Mouse (Mus musculus) heart, embryonic 13.5 days (tissue): ENCODE data around the gene Glis3. TPM values are rescaled to one million over a fixed set of nuclear protein-coding genes. Genes with fewer than 3 reads are reported as not detected.

Experiments
- ATAC-seq: fragments of 200-750 bp; cut with Nextera tagmentation; 2 replicates; pipeline ENCODE4 v1.8.0; 2017; ENCODE audit warnings: moderate TSS enrichment; ENCODE audit not compliant: insufficient number of reproducible peaks, low FRiP score, low TSS enrichment; ENCODE audit errors: extremely low read depth
- H3K27ac ChIP-seq: fragments of 300-500 bp; sonication (generic); replicated peaks from 2 replicates; pipeline ENCODE4 v1.5.1; 2015; ENCODE audit warnings: moderate library complexity, mild to moderate bottlenecking, inconsistent platforms
- H3K27me3 ChIP-seq: fragments of 300-500 bp; sonication (generic); replicated peaks from 2 replicates; pipeline ENCODE4 v1.6.1; 2015; ENCODE audit warnings: mild to moderate bottlenecking, inconsistent platforms
- H3K36me3 ChIP-seq: fragments of 300-500 bp; sonication (generic); 2 replicates; pipeline ENCODE4 v1.6.1; 2015; ENCODE audit warnings: mild to moderate bottlenecking, inconsistent platforms
- H3K4me1 ChIP-seq: fragments of 300-500 bp; sonication (generic); 2 replicates; pipeline ENCODE4 v1.6.1; 2015; ENCODE audit warnings: inconsistent platforms
- H3K4me2 ChIP-seq: fragments of 300-500 bp; sonication (generic); 2 replicates; pipeline ENCODE4 v1.6.1; 2015; ENCODE audit warnings: inconsistent platforms, mild to moderate bottlenecking, moderate library complexity
- H3K4me3 ChIP-seq: fragments of 300-500 bp; sonication (generic); 2 replicates; pipeline ENCODE4 v1.5.1; 2015; ENCODE audit warnings: moderate library complexity, mild to moderate bottlenecking, inconsistent platforms
- H3K9ac ChIP-seq: fragments of 300-500 bp; sonication (generic); 2 replicates; pipeline ENCODE4 v1.6.1; 2015; ENCODE audit warnings: inconsistent platforms, mild to moderate bottlenecking, moderate library complexity
- H3K9me3 ChIP-seq: fragments of 300-500 bp; sonication (generic); 2 replicates; pipeline ENCODE4 v1.6.1; 2016; ENCODE audit warnings: inconsistent platforms
- WGBS: fragments of 180-500 bp; shearing (Covaris S2); methylation state at CpG from one replicate; pipeline ENCODE4 v1.1.7; 2015; ENCODE audit warnings: mixed read lengths; 5-methylcytosine and 5-hydroxymethylcytosine counted together
- polyA plus RNA-seq: library from polyadenylated mRNA; unstranded; fragments of >200 nt; fragmentation: Nextera tagmentation; extraction: Ambion mirVana; gene quantifications from 2 replicates; pipeline ENCODE4 v1.2.1, GENCODE M21; 2015

Gene Glis3
- polyA plus RNA-seq: 0.98 and 1.1 TPM in 2 replicates

- under 1% methylated on average over 61 of the region's 66 CpGs for WGBS
- Histone ChIP-seq H3K4me2 (peak within 1 kb of the TSS; percentile 98), H3K4me1 (peaks cover 23% of the 10 kb centered on the region), H3K27ac (no peak within 1 kb of the TSS), H3K36me3 (no peaks in the 10 kb centered on the region), H3K9ac (peak within 1 kb of the TSS; percentile 80), H3K27me3 (peaks cover 41% of the 10 kb centered on the region), H3K4me3 (peak within 1 kb of the TSS; percentile 68), H3K9me3 (no peaks in the 10 kb centered on the region)
- ATAC-seq: peak; percentile 68
Measured at GRCm38 (mm10) chr19:28679776-28680391, at the start of gene Glis3. Gene Glis3, minus strand, starts transcription at chr19:28680077.

- H3K9ac ChIP-seq: no peak overlapping the region
- H3K4me1 ChIP-seq: 0 out of 2 replicates have a peak, but pooled peaks cover 3% of the 10 kb centered on the region
- no peak overlapping the region for H3K27ac ChIP-seq
- ATAC-seq: no peak
- no peaks in the 10 kb centered on the region for H3K36me3 ChIP-seq
- no peaks in the 10 kb centered on the region for H3K9me3 ChIP-seq
- 52% methylated on average over 18 of the region's 18 CpGs for WGBS
- H3K4me3 ChIP-seq: no peak overlapping the region
- H3K27me3 ChIP-seq: 0 out of 2 replicates have a peak, but pooled peaks cover 5% of the 10 kb centered on the region
- H3K4me2 ChIP-seq: no peak overlapping the region
Measured at GRCm38 (mm10) chr19:28726161-28726880, 46.4 kb upstream of the Glis3 start.

GRCm38 (mm10) chr19:28724641-28725040 is 44.8 kb upstream of the Glis3 start:
- H3K36me3 ChIP-seq: no peaks in the 10 kb centered on the region
- no peak overlapping the region for H3K9ac ChIP-seq
- H3K4me3 ChIP-seq: no peak overlapping the region
- H3K27ac ChIP-seq: no peak overlapping the region
- WGBS: 71% methylated on average over 7 of the region's 7 CpGs
- no peak overlapping the region for H3K4me2 ChIP-seq
- 0 out of 2 replicates have a peak, but pooled peaks cover 5% of the 10 kb centered on the region for H3K27me3 ChIP-seq
- no peaks in the 10 kb centered on the region for H3K9me3 ChIP-seq
- ATAC-seq: no peak
- no peaks in the 10 kb centered on the region for H3K4me1 ChIP-seq

GRCm38 (mm10) chr19:28722626-28723025 is 42.7 kb upstream of the Glis3 start:
- Histone ChIP-seq H3K27me3 (0 out of 2 replicates have a peak, but pooled peaks cover 5% of the 10 kb centered on the region), H3K4me1 (no peaks in the 10 kb centered on the region), H3K9ac (no peak overlapping the region), H3K4me2 (no peak overlapping the region), H3K9me3 (no peaks in the 10 kb centered on the region), H3K36me3 (no peaks in the 10 kb centered on the region), H3K4me3 (no peak overlapping the region), H3K27ac (no peak overlapping the region)
- WGBS: 61% methylated on average over 4 of the region's 4 CpGs
- no peak for ATAC-seq

GRCm38 (mm10) chr19:28721834-28722233 is 42.0 kb upstream of the Glis3 start:
- H3K9me3 ChIP-seq: no peaks in the 10 kb centered on the region
- H3K4me2 ChIP-seq: no peak overlapping the region
- 81% methylated on average over 10 of the region's 10 CpGs for WGBS
- H3K4me3 ChIP-seq: no peak overlapping the region
- H3K27ac ChIP-seq: no peak overlapping the region
- H3K9ac ChIP-seq: no peak overlapping the region
- H3K36me3 ChIP-seq: no peaks in the 10 kb centered on the region
- ATAC-seq: no peak
- H3K27me3 ChIP-seq: no peaks in the 10 kb centered on the region
- no peaks in the 10 kb centered on the region for H3K4me1 ChIP-seq

- Histone ChIP-seq H3K27ac (no peak overlapping the region), H3K36me3 (no peaks in the 10 kb centered on the region), H3K4me1 (no peaks in the 10 kb centered on the region), H3K4me3 (no peak overlapping the region), H3K27me3 (no peaks in the 10 kb centered on the region), H3K9me3 (no peaks in the 10 kb centered on the region), H3K4me2 (no peak overlapping the region), H3K9ac (no peak overlapping the region)
- ATAC-seq: no peak
Measured at GRCm38 (mm10) chr19:28720016-28720415, 40.1 kb upstream of the Glis3 start.

- no peaks in the 10 kb centered on the region for H3K27me3 ChIP-seq
- H3K27ac ChIP-seq: no peak overlapping the region
- no peak overlapping the region for H3K4me3 ChIP-seq
- no peaks in the 10 kb centered on the region for H3K36me3 ChIP-seq
- H3K9me3 ChIP-seq: no peaks in the 10 kb centered on the region; the same call in 1 of the 2 replicates
- no peak overlapping the region for H3K9ac ChIP-seq
- no peak overlapping the region for H3K4me2 ChIP-seq
- no peak for ATAC-seq
- no peaks in the 10 kb centered on the region for H3K4me1 ChIP-seq
- WGBS: 64% methylated on average over 4 of the region's 4 CpGs
Measured at GRCm38 (mm10) chr19:28714674-28715073, 34.8 kb upstream of the Glis3 start.

GRCm38 (mm10) chr19:28697718-28698117 is 17.8 kb upstream of the Glis3 start:
- H3K9me3 ChIP-seq: no peaks in the 10 kb centered on the region
- H3K4me3 ChIP-seq: no peak overlapping the region
- WGBS: 55% methylated on average over 3 of the region's 3 CpGs
- no peak for ATAC-seq
- no peak overlapping the region for H3K27ac ChIP-seq
- H3K4me1 ChIP-seq: no peaks in the 10 kb centered on the region
- no peaks in the 10 kb centered on the region for H3K36me3 ChIP-seq
- H3K4me2 ChIP-seq: no peak overlapping the region
- 0 out of 2 replicates have a peak, but pooled peaks cover 3% of the 10 kb centered on the region for H3K27me3 ChIP-seq
- no peak overlapping the region for H3K9ac ChIP-seq

GRCm38 (mm10) chr19:28686398-28686797 is 6.5 kb upstream of the Glis3 start:
- peaks cover 47% of the 10 kb centered on the region for H3K27me3 ChIP-seq
- no peak overlapping the region for H3K4me3 ChIP-seq
- no peaks in the 10 kb centered on the region for H3K9me3 ChIP-seq
- H3K4me1 ChIP-seq: peaks cover 8% of the 10 kb centered on the region
- WGBS: 63% methylated on average over 4 of the region's 4 CpGs
- no peak overlapping the region for H3K9ac ChIP-seq
- H3K4me2 ChIP-seq: no peak overlapping the region
- H3K27ac ChIP-seq: no peak overlapping the region
- ATAC-seq: no peak
- no peaks in the 10 kb centered on the region for H3K36me3 ChIP-seq

- Histone ChIP-seq H3K27ac (no peak overlapping the region), H3K4me3 (no peak overlapping the region), H3K9ac (no peak overlapping the region), H3K4me2 (no peak overlapping the region), H3K36me3 (no peaks in the 10 kb centered on the region), H3K27me3 (peaks cover 56% of the 10 kb centered on the region), H3K9me3 (no peaks in the 10 kb centered on the region), H3K4me1 (peaks cover 8% of the 10 kb centered on the region)
- no peak for ATAC-seq
- 87% methylated on average over 4 of the region's 4 CpGs for WGBS
Measured at GRCm38 (mm10) chr19:28685484-28685883, 5.6 kb upstream of the Glis3 start.

GRCm38 (mm10) chr19:28684347-28684746 is 4.5 kb upstream of the Glis3 start:
- H3K9ac ChIP-seq: no peak overlapping the region
- H3K27me3 ChIP-seq: peaks cover 56% of the 10 kb centered on the region
- no peak for ATAC-seq
- H3K4me1 ChIP-seq: peaks cover 8% of the 10 kb centered on the region
- no peaks in the 10 kb centered on the region for H3K9me3 ChIP-seq
- no peak overlapping the region for H3K27ac ChIP-seq
- H3K4me2 ChIP-seq: no peak overlapping the region
- WGBS: 30% methylated on average over 6 of the region's 6 CpGs
- no peaks in the 10 kb centered on the region for H3K36me3 ChIP-seq
- H3K4me3 ChIP-seq: no peak overlapping the region

- no peak overlapping the region for H3K4me2 ChIP-seq
- peaks cover 50% of the 10 kb centered on the region for H3K27me3 ChIP-seq
- H3K36me3 ChIP-seq: no peaks in the 10 kb centered on the region
- no peak for ATAC-seq
- 83% methylated on average over 4 of the region's 4 CpGs for WGBS
- H3K9ac ChIP-seq: no peak overlapping the region
- H3K4me1 ChIP-seq: peaks cover 15% of the 10 kb centered on the region
- H3K9me3 ChIP-seq: no peaks in the 10 kb centered on the region
- no peak overlapping the region for H3K4me3 ChIP-seq
- no peak overlapping the region for H3K27ac ChIP-seq
Measured at GRCm38 (mm10) chr19:28683346-28683745, 3.5 kb upstream of the Glis3 start.
